Mouse (Mus musculus): ENCODE measurements around the gene Jph3.

Jph3 gene

DNA sequence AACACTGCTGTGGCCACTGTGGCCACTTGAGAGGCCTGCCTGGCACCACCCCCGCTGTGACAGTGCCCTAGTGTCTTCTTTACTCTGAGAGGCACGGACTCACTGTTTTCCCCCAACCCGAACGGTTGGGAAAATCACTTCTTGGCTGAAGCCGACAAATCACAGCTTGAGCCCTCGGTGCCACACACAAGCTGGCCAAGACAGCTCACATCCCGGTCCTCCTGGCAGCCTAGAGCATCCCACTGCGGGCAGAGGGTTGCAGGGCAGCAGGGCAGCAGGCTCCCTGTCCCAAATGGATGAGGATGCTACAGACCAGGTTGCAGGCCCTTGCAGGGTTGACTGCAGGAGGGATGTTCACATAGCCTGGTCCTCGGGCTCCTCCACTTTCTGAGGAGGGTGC lies 20.1 kb downstream of the Jph3 start:
- H3K27me3 ChIP-seq (ENCODE audit: control insufficient read depth, insufficient read depth, low read length, poor library complexity, severe bottlenecking) = no peaks in the 10 kb centered on the region
- H3K36me3 ChIP-seq (ENCODE audit: control insufficient read depth, insufficient read depth, low read length, poor library complexity, severe bottlenecking) = no peaks in the 10 kb centered on the region
- DNase-seq (ENCODE audit: low read depth, low spot score) = no peak

DNA sequence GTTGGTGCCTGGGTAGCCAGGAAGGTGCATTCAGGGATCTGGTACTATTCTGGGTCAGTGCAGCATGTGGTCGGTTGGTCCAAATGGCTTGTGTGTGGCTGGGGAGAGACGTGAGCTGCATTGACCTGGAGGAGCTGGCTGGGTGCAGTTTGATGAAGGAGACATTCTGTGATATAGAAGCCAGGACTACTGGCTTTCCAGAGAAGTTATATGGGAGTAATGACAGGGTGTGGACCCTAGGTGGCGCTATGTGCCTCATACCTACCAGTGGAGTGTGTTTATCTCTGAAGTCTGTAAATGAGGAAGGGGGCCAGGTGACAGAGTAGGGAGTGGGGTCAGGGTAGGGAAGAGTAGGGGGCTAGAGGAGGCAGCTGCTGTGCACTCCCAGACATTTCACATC lies 21.1 kb downstream of the Jph3 start:
- peak; percentile 15 for DNase-seq (ENCODE audit: low read depth, low spot score)
- no peaks in the 10 kb centered on the region for H3K36me3 ChIP-seq (ENCODE audit: control insufficient read depth, insufficient read depth, low read length, poor library complexity, severe bottlenecking)
- H3K27me3 ChIP-seq (ENCODE audit: control insufficient read depth, insufficient read depth, low read length, poor library complexity, severe bottlenecking) = no peaks in the 10 kb centered on the region

DNA sequence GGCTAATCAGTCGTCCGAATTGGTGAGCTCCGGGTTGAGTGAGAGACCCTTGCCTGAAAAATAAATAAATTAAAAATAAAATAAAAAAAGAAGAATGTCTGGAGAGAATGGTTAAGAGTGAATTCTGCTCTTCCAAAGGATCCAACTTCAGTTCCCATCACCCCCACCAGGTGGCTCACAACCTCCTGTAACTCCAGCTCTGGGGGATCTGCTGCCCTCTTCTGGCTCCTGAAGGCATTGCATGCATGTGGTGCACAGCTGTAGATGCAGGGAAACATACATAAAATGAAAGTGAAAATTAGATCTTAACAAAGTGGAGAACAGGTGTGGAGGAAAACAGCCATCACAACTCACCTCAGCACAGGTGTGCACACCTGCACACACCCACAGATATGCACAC lies 22.0 kb downstream of the Jph3 start:
- no peaks in the 10 kb centered on the region for H3K27me3 ChIP-seq (ENCODE audit: control insufficient read depth, insufficient read depth, low read length, poor library complexity, severe bottlenecking)
- DNase-seq (ENCODE audit: low read depth, low spot score) = peak; percentile 69
- no peaks in the 10 kb centered on the region for H3K36me3 ChIP-seq (ENCODE audit: control insufficient read depth, insufficient read depth, low read length, poor library complexity, severe bottlenecking)

DNA sequence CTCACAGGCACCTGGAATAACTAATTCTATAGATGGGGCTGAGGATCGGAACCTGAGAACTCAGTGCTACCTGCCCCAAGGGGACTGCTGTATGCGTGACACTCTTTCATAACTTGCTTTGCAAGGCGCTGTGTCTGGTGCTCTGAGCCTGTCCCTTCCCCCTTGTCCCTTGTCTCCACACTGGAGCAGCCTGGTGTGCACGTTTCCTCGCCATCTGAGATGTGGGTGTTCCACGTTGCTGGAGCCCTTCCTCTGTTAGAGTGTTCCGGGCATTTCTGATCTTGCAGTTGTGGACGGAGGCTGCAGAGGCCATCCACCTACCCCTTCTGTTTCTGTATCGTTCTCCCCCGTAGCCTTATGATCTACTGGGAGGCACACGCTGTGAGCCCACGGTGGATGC lies 29.0 kb downstream of the Jph3 start:
- H3K36me3 ChIP-seq (ENCODE audit: control insufficient read depth, insufficient read depth, low read length, poor library complexity, severe bottlenecking) = no peaks in the 10 kb centered on the region
- no peak for DNase-seq (ENCODE audit: low read depth, low spot score)
- H3K27me3 ChIP-seq (ENCODE audit: control insufficient read depth, insufficient read depth, low read length, poor library complexity, severe bottlenecking) = no peaks in the 10 kb centered on the region

DNA sequence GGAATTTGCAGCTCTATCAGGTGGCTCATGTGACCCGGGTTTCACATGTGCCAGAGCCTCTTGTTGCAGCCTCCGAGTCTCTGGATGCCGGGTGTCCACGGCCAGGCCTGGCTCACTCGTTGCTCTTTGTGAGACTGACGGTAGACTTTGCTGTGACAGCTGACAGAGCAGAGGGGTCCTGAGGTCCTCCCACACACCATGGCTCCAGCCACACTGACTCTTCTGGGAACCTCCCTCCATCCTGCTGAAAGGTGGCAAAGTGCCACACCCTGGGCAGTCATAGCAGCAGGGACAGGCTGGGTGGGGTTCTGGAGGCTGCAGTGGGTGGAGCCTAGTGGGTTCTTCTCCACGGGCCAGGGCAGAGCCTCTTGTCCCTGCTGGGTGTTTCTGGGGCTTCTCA lies 31.1 kb downstream of the Jph3 start:
- no peak for DNase-seq (ENCODE audit: low read depth, low spot score)
- H3K27me3 ChIP-seq (ENCODE audit: control insufficient read depth, insufficient read depth, low read length, poor library complexity, severe bottlenecking) = no peaks in the 10 kb centered on the region
- H3K36me3 ChIP-seq (ENCODE audit: control insufficient read depth, insufficient read depth, low read length, poor library complexity, severe bottlenecking) = no peaks in the 10 kb centered on the region

DNA sequence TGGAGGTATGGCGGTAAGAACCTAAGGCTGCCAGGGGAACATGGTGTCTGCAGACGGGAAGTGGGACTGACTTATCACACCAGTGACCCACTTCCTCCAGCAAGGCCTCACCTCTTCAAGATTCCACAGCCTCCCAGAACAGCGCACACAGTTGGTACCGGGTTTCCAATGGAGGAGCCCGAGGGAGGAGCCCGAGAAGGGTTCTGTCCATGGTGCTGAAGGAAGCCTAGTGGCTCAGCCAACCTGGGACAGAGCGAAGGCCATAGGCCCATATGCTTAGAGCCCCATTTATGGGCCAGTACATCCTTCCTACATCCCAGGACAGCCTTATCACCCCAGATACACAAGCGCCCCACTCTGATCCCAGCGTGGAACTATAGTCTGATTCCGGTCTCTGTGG lies 32.1 kb downstream of the Jph3 start:
- Histone ChIP-seq H3K36me3 (ENCODE audit: control insufficient read depth, insufficient read depth, low read length, poor library complexity, severe bottlenecking) (no peaks in the 10 kb centered on the region), H3K27me3 (ENCODE audit: control insufficient read depth, insufficient read depth, low read length, poor library complexity, severe bottlenecking) (no peaks in the 10 kb centered on the region)
- DNase-seq (ENCODE audit: low read depth, low spot score) = peak; percentile 9

DNA sequence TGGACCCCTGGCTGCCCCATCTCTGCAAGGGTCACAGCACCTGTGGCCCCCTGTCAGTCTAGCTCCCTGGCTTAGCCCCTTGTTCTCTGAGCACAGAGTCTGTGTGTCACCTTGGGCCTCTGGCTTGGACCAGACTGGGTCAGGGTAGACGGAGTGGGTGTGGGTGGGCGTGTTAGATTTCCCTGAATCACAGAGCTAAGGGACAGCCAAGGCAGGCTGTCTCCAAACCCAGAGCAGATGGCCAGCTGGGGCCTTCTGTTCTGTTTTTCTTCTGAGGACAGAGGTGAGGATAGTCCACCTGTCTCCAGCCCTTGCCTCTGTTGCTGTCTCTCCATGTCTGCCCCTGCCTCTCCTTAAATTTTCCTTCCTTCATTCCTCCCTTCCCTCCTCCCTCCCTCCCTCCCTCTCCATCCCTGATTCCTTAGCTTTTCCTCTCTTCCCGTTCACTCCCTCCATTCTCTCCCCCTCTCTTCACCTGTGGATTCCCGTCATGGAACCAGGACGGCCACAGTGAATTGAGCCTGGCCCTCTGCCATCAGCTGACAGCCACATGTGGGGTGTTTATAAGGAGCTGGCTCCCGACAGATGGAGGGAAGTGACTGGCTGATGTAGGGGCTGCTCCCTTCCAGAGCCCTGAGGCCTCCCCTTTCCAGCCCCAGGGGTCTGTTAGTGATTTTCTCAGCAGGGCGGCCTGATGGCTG lies 33.7 kb downstream of the Jph3 start:
- no peaks in the 10 kb centered on the region for H3K36me3 ChIP-seq (ENCODE audit: control insufficient read depth, insufficient read depth, low read length, poor library complexity, severe bottlenecking)
- DNase-seq (ENCODE audit: low read depth, low spot score) = no peak
- no peaks in the 10 kb centered on the region for H3K27me3 ChIP-seq (ENCODE audit: control insufficient read depth, insufficient read depth, low read length, poor library complexity, severe bottlenecking)

DNA sequence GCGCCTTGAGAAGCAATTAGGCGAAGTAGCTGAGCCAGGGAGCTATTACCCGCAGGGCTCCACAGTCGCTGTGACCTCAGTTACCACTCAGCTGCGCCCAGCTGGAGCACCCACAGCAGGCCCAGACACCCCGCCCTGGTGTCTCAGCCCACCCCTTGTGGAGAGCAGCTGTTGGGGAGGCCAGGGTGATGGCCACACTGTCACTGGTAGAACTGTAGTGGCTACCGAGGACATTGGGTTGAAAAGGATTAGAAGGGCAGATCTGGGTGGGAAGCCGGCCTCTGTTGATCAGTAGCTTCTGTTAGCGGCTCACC lies 34.2 kb downstream of the Jph3 start:
- Histone ChIP-seq H3K36me3 (ENCODE audit: control insufficient read depth, insufficient read depth, low read length, poor library complexity, severe bottlenecking) (no peaks in the 10 kb centered on the region), H3K27me3 (ENCODE audit: control insufficient read depth, insufficient read depth, low read length, poor library complexity, severe bottlenecking) (no peaks in the 10 kb centered on the region)
- DNase-seq (ENCODE audit: low read depth, low spot score) = no peak

DNA sequence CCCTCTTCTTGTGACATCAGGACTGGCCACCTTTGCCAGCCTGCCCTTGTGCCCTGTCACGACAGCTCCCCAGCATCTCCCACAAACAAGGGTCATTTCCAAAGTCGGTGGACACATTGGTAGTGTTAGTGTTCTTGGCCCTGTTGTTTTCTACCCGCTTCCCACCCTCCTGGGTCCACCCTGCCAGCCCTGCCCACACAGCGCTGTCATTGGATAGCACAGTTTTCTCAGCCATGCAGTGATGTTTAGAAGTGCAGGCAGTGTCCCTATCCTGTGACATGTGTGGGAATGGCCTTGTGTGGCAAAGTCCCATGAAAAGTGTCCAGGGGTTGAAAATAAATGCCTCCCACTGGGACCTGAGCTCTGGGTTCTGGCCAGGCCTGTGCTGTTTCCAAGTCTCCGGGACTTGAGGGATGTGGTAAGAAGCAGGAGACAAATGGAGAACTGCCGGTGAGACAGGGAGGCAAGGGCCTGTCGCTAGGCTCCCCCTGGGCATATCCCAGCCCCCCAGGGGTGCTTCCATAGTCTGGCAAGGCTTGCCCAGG lies 36.2 kb downstream of the Jph3 start:
- DNase-seq (ENCODE audit: low read depth, low spot score) = no peak
- H3K36me3 ChIP-seq (ENCODE audit: control insufficient read depth, insufficient read depth, low read length, poor library complexity, severe bottlenecking) = no peaks in the 10 kb centered on the region
- H3K27me3 ChIP-seq (ENCODE audit: control insufficient read depth, insufficient read depth, low read length, poor library complexity, severe bottlenecking) = no peaks in the 10 kb centered on the region

DNA sequence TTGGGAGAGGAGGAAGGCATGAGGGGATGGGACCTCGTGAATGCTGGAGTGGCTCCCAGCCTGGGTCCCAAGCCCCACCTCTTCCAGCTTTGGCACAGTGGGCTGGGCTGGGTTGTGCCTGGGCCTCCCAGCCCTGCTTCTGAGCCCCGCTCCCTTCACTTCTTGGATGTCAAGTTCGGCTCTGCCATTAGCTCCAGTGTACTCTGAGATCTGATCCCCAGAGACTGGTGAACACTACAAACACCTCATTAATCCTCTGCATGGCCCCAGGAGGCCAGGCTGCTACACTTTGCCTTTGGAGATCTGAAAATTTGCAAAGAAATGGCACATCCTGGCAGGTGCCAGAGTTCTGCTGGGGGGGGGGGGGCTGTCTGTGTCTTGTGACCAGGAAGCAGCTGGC lies 39.7 kb downstream of the Jph3 start:
- Histone ChIP-seq H3K27me3 (ENCODE audit: control insufficient read depth, insufficient read depth, low read length, poor library complexity, severe bottlenecking) (no peaks in the 10 kb centered on the region), H3K36me3 (ENCODE audit: control insufficient read depth, insufficient read depth, low read length, poor library complexity, severe bottlenecking) (no peaks in the 10 kb centered on the region)
- no peak for DNase-seq (ENCODE audit: low read depth, low spot score)

DNA sequence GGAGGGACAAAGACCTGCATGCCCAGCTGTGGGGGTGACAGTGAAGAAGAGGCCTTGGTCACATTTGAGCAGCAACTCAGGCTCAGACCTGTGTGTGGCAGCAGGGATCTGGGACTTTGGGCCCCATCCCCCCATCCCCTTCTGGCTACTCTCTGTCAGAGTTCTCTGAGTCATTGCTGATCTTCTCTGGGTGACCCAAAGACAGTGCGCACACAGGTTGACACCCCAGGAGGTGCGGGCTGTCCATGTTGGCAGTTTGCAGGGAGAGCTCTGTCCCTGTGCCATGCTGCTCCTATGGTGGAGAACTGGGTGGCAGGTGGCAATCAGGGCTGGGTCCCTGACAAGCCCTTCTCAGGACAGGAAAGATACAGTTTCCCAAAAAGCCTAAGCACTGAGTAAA lies 40.2 kb downstream of the Jph3 start:
- H3K27me3 ChIP-seq (ENCODE audit: control insufficient read depth, insufficient read depth, low read length, poor library complexity, severe bottlenecking) = no peaks in the 10 kb centered on the region
- H3K36me3 ChIP-seq (ENCODE audit: control insufficient read depth, insufficient read depth, low read length, poor library complexity, severe bottlenecking) = no peaks in the 10 kb centered on the region
- DNase-seq (ENCODE audit: low read depth, low spot score) = no peak

DNA sequence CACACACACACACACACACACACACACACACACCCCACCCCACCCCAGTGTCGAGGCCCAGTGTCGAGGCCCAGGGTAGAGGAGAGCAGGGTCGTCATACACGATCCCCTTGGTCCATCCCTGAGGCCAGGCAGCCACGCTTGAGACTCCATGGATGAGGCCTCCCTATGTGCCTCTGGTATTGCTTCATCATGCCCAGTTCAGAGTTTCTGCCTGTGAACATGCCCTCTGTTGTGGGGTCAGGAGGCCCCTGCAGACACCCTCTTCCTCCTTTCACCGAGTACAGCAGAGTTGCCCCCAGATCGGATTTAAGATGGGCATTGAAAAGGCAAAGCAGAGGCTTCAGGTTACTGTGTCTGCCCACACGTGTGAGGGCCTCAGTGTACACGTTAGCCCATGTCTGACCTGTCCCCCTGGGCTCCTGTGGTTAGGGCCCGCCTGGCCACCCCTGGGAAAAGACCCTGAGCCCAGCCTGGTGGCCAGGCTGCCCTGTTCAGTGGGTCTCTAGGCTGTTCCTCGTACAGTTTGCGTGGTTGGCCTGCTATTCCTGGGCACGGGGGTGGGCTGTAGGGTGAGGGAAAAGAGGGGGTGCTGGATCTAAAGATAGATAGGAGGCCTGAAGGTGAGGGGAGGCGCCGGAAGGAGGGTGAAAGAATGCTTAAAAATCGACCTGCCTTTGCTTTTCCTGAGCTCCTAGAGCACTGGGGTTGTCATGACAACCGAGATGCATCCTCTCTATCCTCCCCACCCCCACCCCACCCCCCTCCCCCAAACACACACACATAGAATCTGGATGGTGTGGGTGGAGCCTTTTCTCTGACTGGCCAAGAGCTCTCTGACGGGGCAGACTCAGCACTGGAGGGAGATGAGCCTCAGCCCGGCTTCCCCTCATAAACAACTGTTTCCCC lies 41.7 kb downstream of the Jph3 start:
- Histone ChIP-seq H3K27me3 (ENCODE audit: control insufficient read depth, insufficient read depth, low read length, poor library complexity, severe bottlenecking) (no peaks in the 10 kb centered on the region), H3K36me3 (ENCODE audit: control insufficient read depth, insufficient read depth, low read length, poor library complexity, severe bottlenecking) (no peaks in the 10 kb centered on the region)
- DNase-seq (ENCODE audit: low read depth, low spot score) = no peak

DNA sequence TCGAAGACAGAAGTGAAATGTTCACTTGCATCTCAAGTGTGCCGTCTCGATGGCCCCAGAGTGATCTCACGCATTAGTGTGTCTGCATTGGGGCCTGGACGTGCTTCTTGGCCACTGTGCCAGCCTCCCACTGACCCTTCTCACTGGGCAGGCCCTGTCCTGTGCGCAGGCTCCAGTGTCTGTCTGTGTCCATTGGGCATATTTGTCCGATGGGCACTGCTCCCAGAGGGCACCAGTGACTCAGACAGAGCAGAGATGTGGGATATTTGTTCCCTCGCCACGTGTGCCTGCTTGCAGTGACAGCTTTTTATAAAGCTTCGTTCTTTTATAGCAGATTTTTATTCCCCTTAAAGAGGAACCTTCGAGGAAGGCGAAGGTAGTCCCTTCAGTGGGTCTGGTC lies 44.5 kb downstream of the Jph3 start:
- no peaks in the 10 kb centered on the region for H3K36me3 ChIP-seq (ENCODE audit: control insufficient read depth, insufficient read depth, low read length, poor library complexity, severe bottlenecking)
- H3K27me3 ChIP-seq (ENCODE audit: control insufficient read depth, insufficient read depth, low read length, poor library complexity, severe bottlenecking) = no peaks in the 10 kb centered on the region
- DNase-seq (ENCODE audit: low read depth, low spot score) = no peak

DNA sequence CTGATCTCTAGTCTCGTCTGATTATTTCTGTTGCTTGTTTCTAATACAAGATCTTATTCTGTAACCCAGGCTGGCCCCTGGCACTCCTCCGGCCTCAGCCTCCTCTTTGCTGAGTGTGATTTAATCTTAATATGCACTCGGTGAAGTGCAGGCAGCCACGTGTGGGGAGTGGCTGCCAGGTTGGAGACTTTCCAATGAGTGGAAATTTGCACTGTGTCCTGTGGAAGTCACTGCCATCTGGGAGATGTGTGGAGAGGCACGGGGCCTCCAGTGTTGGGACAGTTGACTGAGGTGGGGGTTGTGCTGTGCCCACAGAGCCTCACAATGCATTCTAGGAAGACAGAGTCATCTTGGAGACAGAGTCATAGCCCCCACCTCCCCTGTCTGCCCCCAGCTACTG lies 53.1 kb downstream of the Jph3 start:
- Histone ChIP-seq H3K27me3 (ENCODE audit: control insufficient read depth, insufficient read depth, low read length, poor library complexity, severe bottlenecking) (no peaks in the 10 kb centered on the region; the same call in 1 of the 2 replicates), H3K36me3 (ENCODE audit: control insufficient read depth, insufficient read depth, low read length, poor library complexity, severe bottlenecking) (no peaks in the 10 kb centered on the region)
- no peak for DNase-seq (ENCODE audit: low read depth, low spot score)

DNA sequence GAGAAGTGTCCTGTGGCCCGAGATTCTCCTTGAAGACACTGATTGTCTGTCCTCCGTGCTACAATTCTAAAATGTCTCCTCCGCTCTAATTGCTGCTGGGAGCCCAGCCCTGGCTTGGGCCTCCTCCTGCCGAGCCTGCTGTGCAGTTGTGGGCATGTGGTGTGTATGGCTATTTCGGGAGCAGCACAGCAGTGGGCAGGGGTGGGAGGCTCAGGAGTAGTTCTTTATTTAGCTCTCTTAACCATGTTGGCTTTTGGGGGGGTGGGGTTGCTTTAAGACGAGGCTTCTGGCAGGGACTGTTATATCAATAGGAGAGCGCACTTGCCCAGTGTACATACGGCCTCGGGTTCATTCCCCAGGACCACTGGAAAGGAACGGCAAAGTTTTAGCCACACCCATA lies 57.1 kb downstream of the Jph3 start:
- Histone ChIP-seq H3K27me3 (ENCODE audit: control insufficient read depth, insufficient read depth, low read length, poor library complexity, severe bottlenecking) (no peaks in the 10 kb centered on the region), H3K36me3 (ENCODE audit: control insufficient read depth, insufficient read depth, low read length, poor library complexity, severe bottlenecking) (no peaks in the 10 kb centered on the region)
- DNase-seq (ENCODE audit: low read depth, low spot score) = no peak
